Mouse (Mus musculus): ENCODE measurements around the gene Sirt7. TPM values are rescaled to one million over a fixed set of nuclear protein-coding genes. Genes with fewer than 3 reads are reported as not detected.

The Sirt7 gene
- polyA plus RNA-seq, 1 experiment from 2014 or later: 39.0 TPM

DNA sequence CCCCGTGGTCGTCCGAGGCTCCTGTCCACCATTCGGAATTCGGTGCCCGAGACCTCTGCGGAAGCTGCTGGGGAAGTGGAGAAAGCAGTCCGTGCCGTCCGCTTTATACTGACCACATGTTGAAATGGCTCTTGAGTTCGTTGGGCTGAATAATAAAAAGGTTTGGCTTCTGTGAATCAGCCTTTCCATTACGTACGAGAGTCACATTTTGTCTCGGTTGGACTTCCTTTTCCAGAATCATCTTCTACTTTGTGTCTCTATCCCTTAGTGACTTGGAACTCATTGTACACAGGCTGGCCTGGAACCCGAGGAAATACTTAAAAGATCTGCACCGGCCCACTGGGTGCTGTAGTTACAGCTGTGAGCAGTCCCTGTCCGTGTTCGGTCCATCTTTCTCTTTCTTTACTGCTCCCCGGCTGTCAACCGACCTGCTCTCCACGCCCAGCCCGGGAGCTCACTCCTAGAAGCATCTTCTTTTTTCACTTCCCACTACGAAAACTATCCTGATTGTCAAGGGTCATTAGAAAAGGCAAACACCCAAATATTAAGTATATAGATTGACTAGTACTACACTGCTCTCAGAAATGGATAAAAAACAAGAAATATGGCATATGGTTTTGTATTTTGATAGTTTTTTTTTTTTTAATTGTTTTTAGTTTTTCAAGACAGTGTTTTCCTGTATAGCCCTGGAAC lies 51.3 kb downstream of the Sirt7 start:
- H3K9me3 ChIP-seq (ENCODE audit: control insufficient read depth, low read length): no peaks in the 10 kb centered on the region
- H3K27me3 ChIP-seq (ENCODE audit: control insufficient read depth, insufficient read depth, low read length): no peaks in the 10 kb centered on the region
- peak overlapping the region; percentile 90 for H3K4me3 ChIP-seq (ENCODE audit: low read depth, low read length)
- DNase-seq (ENCODE audit: low spot score) (no peak), ATAC-seq (ENCODE audit: insufficient read depth, low FRiP score, low TSS enrichment) (peak; percentile 18; the same call in 1 of the 2 replicates)
- peaks cover 15% of the 10 kb centered on the region for H3K4me1 ChIP-seq (ENCODE audit: control insufficient read depth, insufficient read depth, low read length)
- H3K9ac ChIP-seq (ENCODE audit: low read length): peak overlapping the region; percentile 90
- H3K27ac ChIP-seq (ENCODE audit: low read depth, low read length): peak overlapping the region; percentile 80
- H3K36me3 ChIP-seq (ENCODE audit: control insufficient read depth, insufficient read depth, low read length): peaks cover 22% of the 10 kb centered on the region
- peak overlapping the region; percentile 92 for H3K4me2 ChIP-seq (ENCODE audit: low read depth)
- WGBS: under 1% methylated on average over 23 of the region's 23 CpGs

DNA sequence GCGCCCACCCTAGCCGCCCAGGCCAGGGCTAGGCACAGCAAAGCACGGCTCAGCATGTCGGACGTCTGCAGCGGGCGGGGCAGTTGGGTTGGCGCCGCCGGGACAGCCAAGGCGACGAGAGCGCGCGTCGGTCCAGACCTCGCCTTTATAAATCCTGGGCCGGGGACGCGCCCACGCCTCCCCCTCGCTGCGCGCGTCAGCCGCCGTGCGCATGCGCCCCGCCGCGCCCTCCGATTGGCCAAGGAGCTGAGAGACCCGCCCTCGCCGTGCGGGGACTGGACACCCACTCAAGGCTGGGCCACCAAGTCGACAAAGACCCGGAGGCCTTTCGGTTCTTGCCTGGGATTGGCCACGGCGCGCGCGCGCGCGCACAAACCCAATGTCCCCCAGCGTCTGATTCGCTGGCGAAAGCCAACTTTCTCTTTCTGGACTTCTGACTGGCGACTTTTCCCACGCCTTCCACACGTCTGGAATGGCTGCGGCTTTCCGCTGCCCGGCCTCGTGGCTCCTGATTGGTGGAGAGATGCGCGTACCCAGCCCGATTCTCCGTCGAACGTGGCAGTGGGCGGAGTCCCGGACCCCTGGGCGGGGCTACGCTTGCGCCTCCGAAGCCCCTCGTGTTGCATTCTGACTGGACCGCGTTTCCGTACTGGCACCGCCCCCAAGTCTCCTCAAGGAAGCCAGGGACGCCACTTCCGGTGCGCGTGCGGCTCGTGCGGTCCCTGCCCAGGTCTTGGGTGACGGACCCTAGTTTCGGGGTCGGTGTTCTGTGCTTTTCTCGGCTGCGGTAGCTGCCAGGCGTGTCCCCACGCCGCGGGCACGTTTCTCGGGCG lies 52.1 kb downstream of the Sirt7 start, which contains the start of gene P4hb:
Gene P4hb, minus strand, starts transcription at position 502 of the 833 bp plus-strand sequence.
- Histone ChIP-seq H3K9me3 (ENCODE audit: control insufficient read depth, low read length) (no peaks in the 10 kb centered on the region), H3K27ac (ENCODE audit: low read depth, low read length) (peak within 1 kb of the TSS; percentile 80), H3K4me1 (ENCODE audit: control insufficient read depth, insufficient read depth, low read length) (peaks cover 15% of the 10 kb centered on the region), H3K27me3 (ENCODE audit: control insufficient read depth, insufficient read depth, low read length) (no peaks in the 10 kb centered on the region), H3K4me2 (ENCODE audit: low read depth) (peak within 1 kb of the TSS; percentile 92), H3K9ac (ENCODE audit: low read length) (peak within 1 kb of the TSS; percentile 90), H3K36me3 (ENCODE audit: control insufficient read depth, insufficient read depth, low read length) (peaks cover 22% of the 10 kb centered on the region), H3K4me3 (ENCODE audit: low read depth, low read length) (peak within 1 kb of the TSS; percentile 90)
- ATAC-seq (ENCODE audit: insufficient read depth, low FRiP score, low TSS enrichment) (peak; percentile 95), DNase-seq (ENCODE audit: low spot score) (peak; percentile 100)
- WGBS: under 1% methylated on average over 91 of the region's 94 CpGs

DNA sequence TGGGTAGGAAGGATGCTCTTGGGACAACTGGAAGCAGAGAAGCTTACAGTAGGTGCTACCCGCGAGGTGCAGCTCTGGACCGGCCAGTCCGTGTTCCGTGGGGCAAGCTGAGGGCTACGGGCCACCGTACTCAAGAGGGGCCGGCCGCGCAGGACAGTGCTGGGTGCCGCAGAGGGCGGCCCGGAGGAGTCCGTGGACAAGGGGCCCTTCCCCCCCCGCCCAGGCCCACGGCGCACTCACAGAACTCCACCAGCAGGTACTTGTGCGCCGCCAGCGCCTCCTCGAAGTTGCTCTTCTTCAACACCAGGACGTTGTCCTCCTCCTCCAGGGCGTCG lies 52.7 kb downstream of the Sirt7 start:
- peaks cover 21% of the 10 kb centered on the region for H3K36me3 ChIP-seq (ENCODE audit: control insufficient read depth, insufficient read depth, low read length)
- H3K9me3 ChIP-seq (ENCODE audit: control insufficient read depth, low read length): no peaks in the 10 kb centered on the region
- DNase-seq (ENCODE audit: low spot score): no peak
- peak overlapping the region; percentile 92 for H3K4me2 ChIP-seq (ENCODE audit: low read depth)
- WGBS: under 1% methylated on average over 24 of the region's 24 CpGs
- H3K4me3 ChIP-seq (ENCODE audit: low read depth, low read length): peak overlapping the region; percentile 90
- peak overlapping the region; percentile 57; the same call in 1 of the 2 replicates for H3K27ac ChIP-seq (ENCODE audit: low read depth, low read length)
- peak overlapping the region; percentile 90 for H3K9ac ChIP-seq (ENCODE audit: low read length)
- H3K4me1 ChIP-seq (ENCODE audit: control insufficient read depth, insufficient read depth, low read length): peaks cover 15% of the 10 kb centered on the region
- H3K27me3 ChIP-seq (ENCODE audit: control insufficient read depth, insufficient read depth, low read length): no peaks in the 10 kb centered on the region
- peak; percentile 42 for ATAC-seq (ENCODE audit: insufficient read depth, low FRiP score, low TSS enrichment)

DNA sequence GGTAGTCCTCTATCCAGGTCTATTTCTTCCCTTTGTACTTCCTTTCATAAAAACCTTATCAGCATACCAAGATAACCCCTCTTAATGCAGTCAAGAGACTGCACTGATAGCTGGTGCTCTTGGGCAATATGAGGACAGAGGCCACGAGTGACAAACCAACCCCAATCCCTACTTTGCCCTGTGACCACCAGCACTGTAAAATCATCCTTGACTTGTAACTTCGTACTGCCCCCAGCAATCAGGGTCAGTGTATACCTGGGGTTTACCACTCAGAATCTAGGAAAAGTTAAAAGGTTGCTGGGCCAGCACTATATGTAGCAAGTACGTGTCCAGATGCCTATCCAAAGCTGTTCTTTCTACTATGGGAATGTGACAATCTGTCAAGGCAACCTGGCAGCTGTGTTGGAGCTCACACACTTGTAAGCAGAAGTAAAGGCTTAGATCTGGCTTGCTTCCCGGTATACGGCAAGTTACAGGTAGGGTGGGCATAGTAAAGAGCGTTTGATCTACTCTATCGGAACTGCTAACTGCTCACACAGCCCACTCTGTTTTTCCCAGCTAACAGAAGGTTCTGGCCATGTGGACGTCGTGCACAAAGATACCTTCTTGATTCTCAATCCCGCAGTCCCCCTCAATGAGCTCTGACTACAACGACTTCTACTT lies 53.2 kb downstream of the Sirt7 start:
- DNase-seq (ENCODE audit: low spot score): no peak
- ATAC-seq (ENCODE audit: insufficient read depth, low FRiP score, low TSS enrichment): no peak
- WGBS: 15% methylated on average over 11 of the region's 11 CpGs

DNA sequence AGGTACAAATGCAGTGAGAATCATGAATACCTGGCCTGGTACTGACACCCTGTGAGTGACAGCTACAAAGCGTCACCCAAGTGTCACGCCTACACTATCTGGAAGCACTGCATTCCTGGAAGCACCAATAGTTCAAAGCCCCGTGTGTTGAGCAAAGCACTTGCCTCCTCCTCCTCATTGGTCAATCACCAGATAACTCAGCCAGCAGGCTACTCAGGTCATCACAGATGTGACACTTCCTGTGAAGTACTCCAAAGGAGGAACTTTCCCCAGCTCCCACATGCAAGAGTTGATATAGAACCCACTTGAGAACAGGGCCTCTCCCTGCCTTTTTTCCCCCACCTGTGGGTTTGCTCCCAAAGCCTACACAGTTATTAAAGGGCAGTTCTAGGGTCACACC lies 53.9 kb downstream of the Sirt7 start:
- Histone ChIP-seq H3K36me3 (ENCODE audit: control insufficient read depth, insufficient read depth, low read length) (peaks cover 31% of the 10 kb centered on the region), H3K27ac (ENCODE audit: low read depth, low read length) (no peak overlapping the region), H3K4me1 (ENCODE audit: control insufficient read depth, insufficient read depth, low read length) (peaks cover 15% of the 10 kb centered on the region), H3K27me3 (ENCODE audit: control insufficient read depth, insufficient read depth, low read length) (no peaks in the 10 kb centered on the region), H3K9me3 (ENCODE audit: control insufficient read depth, low read length) (no peaks in the 10 kb centered on the region), H3K9ac (ENCODE audit: low read length) (no peak overlapping the region), H3K4me2 (ENCODE audit: low read depth) (peak overlapping the region; percentile 92), H3K4me3 (ENCODE audit: low read depth, low read length) (peak overlapping the region; percentile 90; the same call in 1 of the 2 replicates)
- 88% methylated on average over 3 of the region's 3 CpGs for WGBS
- ATAC-seq (ENCODE audit: insufficient read depth, low FRiP score, low TSS enrichment) (no peak), DNase-seq (ENCODE audit: low spot score) (no peak)

More for the DNA sequence above, 53.2 kb downstream of the Sirt7 start:
- Histone ChIP-seq H3K27ac (ENCODE audit: low read depth, low read length) (peak overlapping the region; percentile 57; the same call in 1 of the 2 replicates), H3K9me3 (ENCODE audit: control insufficient read depth, low read length) (no peaks in the 10 kb centered on the region), H3K36me3 (ENCODE audit: control insufficient read depth, insufficient read depth, low read length) (peaks cover 25% of the 10 kb centered on the region), H3K4me3 (ENCODE audit: low read depth, low read length) (peak overlapping the region; percentile 90), H3K4me1 (ENCODE audit: control insufficient read depth, insufficient read depth, low read length) (peaks cover 15% of the 10 kb centered on the region), H3K27me3 (ENCODE audit: control insufficient read depth, insufficient read depth, low read length) (no peaks in the 10 kb centered on the region), H3K4me2 (ENCODE audit: low read depth) (peak overlapping the region; percentile 92), H3K9ac (ENCODE audit: low read length) (peak overlapping the region; percentile 90)

Small RNA genes lying within 50 kb of the gene (microRNA-seq; reads per million reads assigned to microRNA genes)
- gene Mir6936: 2.1 reads per million

Other genes with a start within 250 kb of the Sirt7 start
- 34.5 and 39.5 TPM in 2 replicates for gene Faap100, start 246.5 kb downstream of the Sirt7 start, polyA plus RNA-seq (2014; fragmentation: Nextera tagmentation; extraction: Ambion mirVana)
- gene Nploc4, start 187.5 kb downstream of the Sirt7 start, polyA plus RNA-seq (2014; fragmentation: Nextera tagmentation; extraction: Ambion mirVana): 44.7 and 51.0 TPM in 2 replicates
- not detected in 2 replicates for gene Tspan10, start 182.6 kb downstream of the Sirt7 start, polyA plus RNA-seq (2014; fragmentation: Nextera tagmentation; extraction: Ambion mirVana)
- 0.65 TPM in 1 of 2 replicates, not detected in the other for gene Pde6g, start 171.7 kb downstream of the Sirt7 start, polyA plus RNA-seq (2014; fragmentation: Nextera tagmentation; extraction: Ambion mirVana)
- gene Oxld1, start 167.2 kb downstream of the Sirt7 start, polyA plus RNA-seq (2014; fragmentation: Nextera tagmentation; extraction: Ambion mirVana): 12.0 and 14.4 TPM in 2 replicates
- 26.4 and 29.0 TPM in 2 replicates for gene Ccdc137, start 167.1 kb downstream of the Sirt7 start, polyA plus RNA-seq (2014; fragmentation: Nextera tagmentation; extraction: Ambion mirVana)
- 61.2 and 65.7 TPM in 2 replicates for gene Arl16, start 157.6 kb downstream of the Sirt7 start, polyA plus RNA-seq (2014; fragmentation: Nextera tagmentation; extraction: Ambion mirVana)
- gene Mrpl12, start 140.6 kb downstream of the Sirt7 start, polyA plus RNA-seq (2014; fragmentation: Nextera tagmentation; extraction: Ambion mirVana): 142 and 145 TPM in 2 replicates
- 41.4 and 49.5 TPM in 2 replicates for gene Slc25a10, start 133.4 kb downstream of the Sirt7 start, polyA plus RNA-seq (2014; fragmentation: Nextera tagmentation; extraction: Ambion mirVana)
- 0.19 and 0.24 TPM in 2 replicates for gene Gcgr, start 94.5 kb downstream of the Sirt7 start, polyA plus RNA-seq (2014; fragmentation: Nextera tagmentation; extraction: Ambion mirVana)
- gene Mcrip1, start 75.5 kb downstream of the Sirt7 start, polyA plus RNA-seq (2014; fragmentation: Nextera tagmentation; extraction: Ambion mirVana): 244 and 251 TPM in 2 replicates
- not detected in 2 replicates for gene Ppp1r27, start 74.1 kb downstream of the Sirt7 start, polyA plus RNA-seq (2014; fragmentation: Nextera tagmentation; extraction: Ambion mirVana)
- 562 and 566 TPM in 2 replicates for gene P4hb, start 52.0 kb downstream of the Sirt7 start, polyA plus RNA-seq (2014; fragmentation: Nextera tagmentation; extraction: Ambion mirVana)
- 686 and 719 TPM in 2 replicates for gene Arhgdia, start 43.6 kb downstream of the Sirt7 start, polyA plus RNA-seq (2014; fragmentation: Nextera tagmentation; extraction: Ambion mirVana)
- 669 and 698 TPM in 2 replicates for gene Alyref, start 26.9 kb downstream of the Sirt7 start, polyA plus RNA-seq (2014; fragmentation: Nextera tagmentation; extraction: Ambion mirVana)
- 198 and 199 TPM in 2 replicates for gene Anapc11, start 26.8 kb downstream of the Sirt7 start, polyA plus RNA-seq (2014; fragmentation: Nextera tagmentation; extraction: Ambion mirVana)
- 0.78 TPM in 1 of 2 replicates, not detected in the other for gene Npb, start 16.8 kb downstream of the Sirt7 start, polyA plus RNA-seq (2014; fragmentation: Nextera tagmentation; extraction: Ambion mirVana)
- gene Pcyt2, start 7.3 kb downstream of the Sirt7 start, polyA plus RNA-seq (2014; fragmentation: Nextera tagmentation; extraction: Ambion mirVana): 109 and 118 TPM in 2 replicates
- gene Mafg, start 8.4 kb upstream of the Sirt7 start, polyA plus RNA-seq (2014; fragmentation: Nextera tagmentation; extraction: Ambion mirVana): 26.5 and 27.5 TPM in 2 replicates
- 31.8 and 33.8 TPM in 2 replicates for gene Pycr1, start 18.5 kb upstream of the Sirt7 start, polyA plus RNA-seq (2014; fragmentation: Nextera tagmentation; extraction: Ambion mirVana)
- gene Myadml2, start 22.9 kb upstream of the Sirt7 start, polyA plus RNA-seq (2014; fragmentation: Nextera tagmentation; extraction: Ambion mirVana): 0.89 TPM in 1 of 2 replicates, not detected in the other
- 2.6 and 3.0 TPM in 2 replicates for gene Notum, start 35.9 kb upstream of the Sirt7 start, polyA plus RNA-seq (2014; fragmentation: Nextera tagmentation; extraction: Ambion mirVana)
- 124 and 136 TPM in 2 replicates for gene Aspscr1, start 47.7 kb upstream of the Sirt7 start, polyA plus RNA-seq (2014; fragmentation: Nextera tagmentation; extraction: Ambion mirVana)
- 112 and 115 TPM in 2 replicates for gene Cenpx, start 88.5 kb upstream of the Sirt7 start, polyA plus RNA-seq (2014; fragmentation: Nextera tagmentation; extraction: Ambion mirVana)
- gene Lrrc45, start 88.7 kb upstream of the Sirt7 start, polyA plus RNA-seq (2014; fragmentation: Nextera tagmentation; extraction: Ambion mirVana): 39.7 and 44.7 TPM in 2 replicates
- gene Rac3, start 96.2 kb upstream of the Sirt7 start, polyA plus RNA-seq (2014; fragmentation: Nextera tagmentation; extraction: Ambion mirVana): 12.1 and 13.9 TPM in 2 replicates
- gene Dcxr, start 102.0 kb upstream of the Sirt7 start, polyA plus RNA-seq (2014; fragmentation: Nextera tagmentation; extraction: Ambion mirVana): 14.9 and 16.5 TPM in 2 replicates
- 1.8 and 2.0 TPM in 2 replicates for gene Cbr2, start 106.9 kb upstream of the Sirt7 start, polyA plus RNA-seq (2014; fragmentation: Nextera tagmentation; extraction: Ambion mirVana)
- gene Hmga1b, start 137.6 kb upstream of the Sirt7 start, polyA plus RNA-seq (2014; fragmentation: Nextera tagmentation; extraction: Ambion mirVana): 7.7 and 8.6 TPM in 2 replicates
- gene Rfng, start 159.0 kb upstream of the Sirt7 start, polyA plus RNA-seq (2014; fragmentation: Nextera tagmentation; extraction: Ambion mirVana): 36.7 and 40.5 TPM in 2 replicates
- 286 and 291 TPM in 2 replicates for gene Gps1, start 159.0 kb upstream of the Sirt7 start, polyA plus RNA-seq (2014; fragmentation: Nextera tagmentation; extraction: Ambion mirVana)
- gene Dus1l, start 171.2 kb upstream of the Sirt7 start, polyA plus RNA-seq (2014; fragmentation: Nextera tagmentation; extraction: Ambion mirVana): 83.4 and 84.7 TPM in 2 replicates
- gene Fasn, start 199.3 kb upstream of the Sirt7 start, polyA plus RNA-seq (2014; fragmentation: Nextera tagmentation; extraction: Ambion mirVana): 108 and 125 TPM in 2 replicates